Mouse (Mus musculus) olfactory bulb, adult 2 months (tissue): ENCODE results near the gene Slc8a3.

Experiments
- CTCF ChIP-seq: fragments of 200-500 bp; IDR thresholded peaks from 2 replicates; pipeline ENCODE4 v1.5.1; 2012; ENCODE audit warnings: low read depth, mild to moderate bottlenecking, low read length, moderate library complexity; ENCODE audit not compliant: insufficient read depth
- POLR2A ChIP-seq: fragments of 200-500 bp; IDR thresholded peaks from 2 replicates; pipeline ENCODE4 v1.6.1; 2012; ENCODE audit warnings: mild to moderate bottlenecking, low read depth, low read length, moderate library complexity; ENCODE audit not compliant: insufficient read depth

- no peak for TF ChIP-seq CTCF
- no peak for TF ChIP-seq POLR2A
These were observed 106.9 kb downstream of the Slc8a3 start for GRCm38 (mm10) chr12:81225966-81226577.
